Mouse (Mus musculus) left cerebral cortex, adult 2 months (tissue): Measurements from ENCODE around the gene Brk1. TPM values are rescaled to one million over a fixed set of nuclear protein-coding genes. Genes with fewer than 3 reads are reported as not detected.

ENCODE experiments used
- DNase-seq, 2 experiments: peaks; one replicate each; pipeline ENCODE4 v3.0.0; 2021 to 2022; ENCODE audit warnings: low spot score in 2 of 2, mixed read lengths in 1 of 2; ENCODE audit errors: extremely low spot score in 1 of 2
- H3K27ac ChIP-seq: fragments of 200-600 bp; 2 replicates; pipeline ENCODE4 v1.8.1; 2022
- H3K4me3 ChIP-seq: fragments of 200-600 bp; 2 replicates; pipeline ENCODE4 v1.8.1; 2022
- CTCF ChIP-seq: fragments of 200-600 bp; IDR thresholded peaks from 2 replicates; pipeline ENCODE4 v1.8.1; 2022; ENCODE audit warnings: antibody characterized with exemption, mild to moderate bottlenecking, moderate library complexity
- intact Hi-C: fragments of 180-260 bp; cut with DNase I; formaldehyde crosslinking; loops from one replicate; pipeline ENCODE4 v1.15.1; 2025
- total RNA-seq, 2 experiments: library from RNA; stranded (reverse); gene quantifications; 2 replicates each; pipeline ENCODE4 v1.2.3; 2021

The Brk1 gene
- total RNA-seq, 2 experiments from 2014 or later = 221 to 228 TPM

- intact Hi-C loops = no loop called here
- TF ChIP-seq CTCF = no peak
- DNase-seq = peak in 1 of 2 experiments; percentile 19
- Histone ChIP-seq H3K4me3 (no peak overlapping the region), H3K27ac (peak overlapping the region; percentile 61)
These were observed 57.0 kb downstream of the Brk1 start for GRCm38 (mm10) chr6:113661353-113662241.

- intact Hi-C loops = no loop called here
- DNase-seq = no peak
- TF ChIP-seq CTCF = no peak; the same call in none of the 2 replicates
- Histone ChIP-seq H3K4me3 (no peak overlapping the region), H3K27ac (no peak overlapping the region)
These were observed 58.6 kb downstream of the Brk1 start for GRCm38 (mm10) chr6:113662964-113663700.

GRCm38 (mm10) chr6:113664305-113664704 lies 59.7 kb downstream of the Brk1 start:
- no peak for TF ChIP-seq CTCF
- Histone ChIP-seq H3K4me3 (no peak overlapping the region), H3K27ac (no peak overlapping the region)
- no peak for DNase-seq
- intact Hi-C loops = no loop called here

Other genes starting within 250 kb of the Brk1 start
- 10 to 100 TPM; 47.0 to 49.6 TPM for gene Tada3, start 226.9 kb upstream of the Brk1 start, total RNA-seq
- gene Arpc4, start 226.7 kb upstream of the Brk1 start, total RNA-seq = 100 to 1,000 TPM; 251 to 255 TPM
- 10 to 100 TPM; 12.2 to 17.8 TPM for gene Ttll3, start 215.5 kb upstream of the Brk1 start, total RNA-seq
- 10 to 100 TPM; 18.1 to 18.6 TPM for gene Rpusd3, start 185.4 kb upstream of the Brk1 start, total RNA-seq
- not detected for gene Cidec, start 169.0 kb upstream of the Brk1 start, total RNA-seq
- gene Jagn1, start 162.2 kb upstream of the Brk1 start, total RNA-seq = 10 to 100 TPM; 35.7 to 36.8 TPM
- gene Il17re, start 146.3 kb upstream of the Brk1 start, total RNA-seq = under 1 TPM; 0.49 to 0.50 TPM
- gene Il17rc, start 133.3 kb upstream of the Brk1 start, total RNA-seq = 1 to 10 TPM; 4.4 to 5.1 TPM
- gene Creld1, start 121.5 kb upstream of the Brk1 start, total RNA-seq = 100 to 1,000 TPM; 116 to 117 TPM
- 10 to 100 TPM; 54.9 to 61.1 TPM for gene Prrt3, start 102.8 kb upstream of the Brk1 start, total RNA-seq
- 10 to 100 TPM; 76.5 to 77.5 TPM for gene Emc3, start 73.1 kb upstream of the Brk1 start, total RNA-seq
- gene Fancd2, start 73.1 kb upstream of the Brk1 start, total RNA-seq = 1 to 10 TPM; 2.1 to 2.2 TPM
- gene Fancd2os, start 4.1 kb upstream of the Brk1 start, total RNA-seq = not detected
- 10 to 100 TPM; 41.5 to 43.0 TPM for gene Vhl, start 19.2 kb downstream of the Brk1 start, total RNA-seq
- gene Irak2, start 33.7 kb downstream of the Brk1 start, total RNA-seq = 10 to 100 TPM; 21.6 to 25.6 TPM
- gene Tatdn2, start 92.3 kb downstream of the Brk1 start, total RNA-seq = 10 to 100 TPM; 71.4 to 72.8 TPM
- gene Ghrl, start 115.1 kb downstream of the Brk1 start, total RNA-seq = under 1 TPM in 1 of 2 experiments, not detected in 1; 0.98 TPM
- gene Sec13, start 136.0 kb downstream of the Brk1 start, total RNA-seq = 10 to 100 TPM; 67.5 to 67.8 TPM